Mouse (Mus musculus) G1E (cell line): ENCODE measurements around the gene Bhlhe23. TPM values are rescaled to one million over a fixed set of nuclear protein-coding genes. Genes with fewer than 3 reads are reported as not detected.
A peak's percentile ranks its signal among the peaks of the same experiment; 100 is the strongest.

Experiments
- ATAC-seq: 2 replicates; pipeline ENCODE4 v1.8.0; 2016; ENCODE audit warnings: mild to moderate bottlenecking; ENCODE audit not compliant: insufficient number of reproducible peaks, poor library complexity, low FRiP score, severe bottlenecking; ENCODE audit errors: extremely low read depth
- DNase-seq: peaks from one replicate; pipeline ENCODE4 v3.0.0; 2012; ENCODE audit warnings: low spot score
- H3K27me3 ChIP-seq: 2 replicates; pipeline ENCODE4 v1.6.1; 2012; ENCODE audit warnings: mild to moderate bottlenecking, low read length, inconsistent platforms; ENCODE audit not compliant: insufficient read depth
- H3K36me3 ChIP-seq: replicated peaks from 2 replicates; pipeline ENCODE3; 2012; ENCODE audit warnings: mild to moderate bottlenecking, inconsistent platforms
- H3K4me1 ChIP-seq: 2 replicates; pipeline ENCODE4 v1.6.1; 2012; ENCODE audit warnings: low read depth, low read length, inconsistent platforms, mixed read lengths; ENCODE audit not compliant: insufficient read depth
- H3K4me3 ChIP-seq: 2 replicates; pipeline ENCODE4 v1.5.1; 2012; ENCODE audit warnings: low read depth, mild to moderate bottlenecking, inconsistent platforms, low read length, moderate library complexity, mixed read lengths
- H3K9me3 ChIP-seq: replicated peaks from 2 replicates; pipeline ENCODE4 v1.6.1; 2012; ENCODE audit warnings: inconsistent platforms
- CTCF ChIP-seq: IDR thresholded peaks from 2 replicates; pipeline ENCODE4 v1.5.1; 2012; ENCODE audit warnings: low read depth, low read length, inconsistent platforms, mixed read lengths
- GATA1 ChIP-seq: IDR thresholded peaks from 2 replicates; pipeline ENCODE4 v1.6.1; 2012; ENCODE audit warnings: borderline replicate concordance, low read length, inconsistent platforms, mixed read lengths
- GATA2 ChIP-seq: IDR thresholded peaks from 2 replicates; pipeline ENCODE4 v1.6.1; 2012; ENCODE audit warnings: low read depth, low read length, inconsistent platforms, borderline replicate concordance
- POLR2AphosphoS5 ChIP-seq: IDR thresholded peaks from 2 replicates; pipeline ENCODE4 v1.6.1; 2012; ENCODE audit warnings: low read depth, low read length, inconsistent platforms; ENCODE audit not compliant: insufficient replicate concordance
- TAL1 ChIP-seq: conservative IDR thresholded peaks from 2 replicates; pipeline ENCODE4 v1.6.1; 2012; ENCODE audit warnings: low read depth, low read length, inconsistent platforms, mixed read lengths
- polyA plus RNA-seq: library from polyadenylated mRNA; stranded (reverse); fragments of >175 nt; gene quantifications from 2 replicates; pipeline ENCODE4 v1.2.3, GENCODE M21; 2012
- total RNA-seq, 2 experiments: library from RNA; stranded (forward) in 1 of 2; stranded (reverse) in 1 of 2; fragments of 200-1000 nt in 1 of 2; fragments of >200 nt in 1 of 2; fragmentation: Nextera tagmentation in 1 of 2; gene quantifications; 2 replicates each; pipeline ENCODE4 v1.2.3; 2014 to 2017

The Bhlhe23 gene
- total and polyA plus RNA-seq, 3 experiments, result 0.11 TPM; not detected in 2

DNA sequence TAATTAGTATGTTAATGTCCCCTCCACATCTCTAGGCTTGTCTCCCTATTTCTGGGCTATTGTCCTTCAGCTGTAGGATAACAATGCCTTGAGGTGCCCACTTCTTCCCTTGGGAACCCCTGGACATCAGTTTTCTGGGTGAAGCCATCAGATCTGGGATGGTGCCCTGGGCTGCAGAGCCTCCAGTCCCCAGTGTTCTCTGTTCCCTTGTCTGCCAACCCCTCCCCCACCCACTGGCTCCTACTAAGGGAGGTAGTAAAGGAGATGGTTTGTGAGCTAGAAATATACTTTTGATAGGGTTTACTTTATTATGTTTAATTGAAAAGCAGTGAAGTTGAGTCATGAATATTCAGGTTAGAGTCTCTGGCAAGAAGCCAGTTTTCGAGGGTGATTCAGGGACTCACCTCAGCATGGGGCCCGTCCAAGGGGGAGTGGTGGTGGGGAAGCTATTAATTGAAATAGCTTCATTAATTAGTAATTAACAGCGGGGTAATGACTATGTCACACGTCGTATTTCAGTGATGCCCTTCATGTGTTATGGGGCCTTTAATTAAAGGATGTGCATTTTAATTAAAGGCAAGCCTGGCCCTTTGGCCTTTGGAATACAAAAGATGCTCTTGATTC is 30.0 kb downstream of the Bhlhe23 start:
- H3K9me3 ChIP-seq, result no peaks in the 10 kb centered on the region
- no peak for TF ChIP-seq GATA2
- no peak for TF ChIP-seq CTCF
- TF ChIP-seq POLR2AphosphoS5, result no peak
- no peak for TF ChIP-seq GATA1
- TF ChIP-seq TAL1, result no peak

DNA sequence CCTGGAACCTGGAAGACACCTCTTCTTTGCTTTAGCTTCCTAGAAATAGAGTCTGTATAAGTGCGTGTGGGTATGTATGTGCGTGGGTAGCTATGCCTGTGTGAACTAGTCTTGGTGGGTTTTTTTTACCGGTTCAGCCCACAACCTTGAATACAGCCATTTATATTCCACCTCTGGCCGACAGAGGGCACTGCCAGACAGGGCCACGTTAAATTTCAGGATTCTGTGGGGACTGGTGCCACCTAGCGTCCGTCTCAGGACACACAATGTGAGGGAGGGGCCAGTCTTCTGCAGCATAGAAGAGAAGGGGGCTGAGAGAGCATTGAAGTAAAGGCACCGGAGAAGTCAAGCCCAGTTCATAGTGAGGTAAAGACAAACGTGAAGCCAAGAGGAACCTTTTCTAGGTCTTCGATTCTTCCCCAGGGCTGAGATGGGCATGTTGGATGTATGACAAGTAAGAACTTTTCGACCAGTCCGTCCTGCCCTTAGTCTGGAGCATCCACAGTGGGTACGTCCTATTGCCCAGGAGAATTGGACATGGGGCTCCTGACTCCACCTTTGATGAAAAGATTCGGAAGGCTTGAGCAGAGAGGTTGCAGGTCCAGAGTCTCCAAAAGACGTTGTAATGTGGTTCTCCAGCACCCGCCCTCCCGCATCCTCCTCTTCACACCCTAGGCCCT is 31.3 kb downstream of the Bhlhe23 start:
- Histone ChIP-seq H3K4me3 (no peak overlapping the region), H3K4me1 (peaks cover 2% of the 10 kb centered on the region), H3K9me3 (no peaks in the 10 kb centered on the region), H3K27me3 (peaks cover 23% of the 10 kb centered on the region), H3K36me3 (no peaks in the 10 kb centered on the region)
- ATAC-seq, result peak; percentile 74
- TF ChIP-seq POLR2AphosphoS5, result no peak
- peak; percentile 96 for TF ChIP-seq CTCF
- peak; percentile 68 for DNase-seq

More for the DNA sequence above, 30.0 kb downstream of the Bhlhe23 start:
- ATAC-seq (no peak), DNase-seq (no peak)
- H3K4me3 ChIP-seq, result no peak overlapping the region
- no peaks in the 10 kb centered on the region for H3K36me3 ChIP-seq
- peaks cover 2% of the 10 kb centered on the region for H3K4me1 ChIP-seq
- H3K27me3 ChIP-seq, result peaks cover 10% of the 10 kb centered on the region

DNA sequence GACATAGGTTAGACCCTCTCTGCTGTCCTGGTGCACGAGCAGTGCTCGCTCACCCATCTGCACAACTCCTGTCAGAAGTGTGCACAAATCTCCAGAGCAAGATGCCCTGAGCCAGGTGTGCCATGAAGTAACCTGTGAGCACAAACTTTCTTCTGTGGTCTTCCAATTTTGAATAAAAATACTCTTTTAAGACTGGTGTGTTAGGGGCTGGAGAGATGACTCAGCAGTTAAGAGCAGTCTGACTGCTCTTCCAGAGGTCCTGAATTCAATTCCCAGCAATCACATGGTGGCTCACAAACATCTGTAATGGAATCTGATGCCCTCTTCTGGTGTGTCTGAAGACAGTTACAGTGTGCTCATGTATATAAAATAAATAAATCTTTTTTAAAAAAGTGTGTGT is 33.4 kb downstream of the Bhlhe23 start:
- H3K4me3 ChIP-seq, result no peak overlapping the region
- peaks cover 2% of the 10 kb centered on the region for H3K4me1 ChIP-seq
- ATAC-seq, result no peak
- TF ChIP-seq CTCF, result no peak
- no peak for TF ChIP-seq GATA1
- TF ChIP-seq GATA2, result no peak
- no peak for TF ChIP-seq TAL1
- TF ChIP-seq POLR2AphosphoS5, result no peak
- H3K27me3 ChIP-seq, result peaks cover 36% of the 10 kb centered on the region
- H3K9me3 ChIP-seq, result no peaks in the 10 kb centered on the region
- DNase-seq, result no peak
- no peaks in the 10 kb centered on the region for H3K36me3 ChIP-seq

DNA sequence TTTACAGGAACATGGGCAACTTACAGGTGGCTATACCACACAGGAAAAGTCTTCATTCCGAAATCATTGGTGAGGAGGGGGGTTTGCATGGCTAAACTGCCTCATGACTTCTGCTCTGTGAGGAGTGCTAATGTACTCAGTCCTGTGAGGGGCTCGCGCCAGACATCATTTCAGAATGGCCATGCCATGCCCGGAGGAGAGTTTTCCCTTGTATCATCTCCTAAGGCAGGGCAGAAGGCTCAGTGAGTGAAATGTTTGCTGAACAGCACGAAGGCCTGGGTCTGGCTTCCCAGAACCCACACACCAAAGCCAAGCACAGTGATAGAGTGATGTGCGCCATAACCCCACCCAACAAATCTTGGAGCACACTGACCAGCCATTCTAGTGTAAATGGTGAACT is 33.9 kb downstream of the Bhlhe23 start:
- peaks cover 36% of the 10 kb centered on the region for H3K27me3 ChIP-seq
- ATAC-seq, result no peak
- no peak overlapping the region for H3K4me3 ChIP-seq
- H3K9me3 ChIP-seq, result no peaks in the 10 kb centered on the region
- no peak for DNase-seq
- no peak for TF ChIP-seq CTCF
- no peak for TF ChIP-seq TAL1
- TF ChIP-seq GATA2, result no peak
- TF ChIP-seq POLR2AphosphoS5, result no peak
- no peak for TF ChIP-seq GATA1
- H3K4me1 ChIP-seq, result peaks cover 2% of the 10 kb centered on the region
- no peaks in the 10 kb centered on the region for H3K36me3 ChIP-seq

- no peaks in the 10 kb centered on the region for H3K9me3 ChIP-seq
- TF ChIP-seq GATA2, result no peak
- no peak for TF ChIP-seq TAL1
- H3K4me3 ChIP-seq, result no peak overlapping the region
- no peaks in the 10 kb centered on the region for H3K36me3 ChIP-seq
- DNase-seq (no peak), ATAC-seq (no peak)
- peaks cover 50% of the 10 kb centered on the region for H3K27me3 ChIP-seq
- peaks cover 2% of the 10 kb centered on the region for H3K4me1 ChIP-seq
Measured at GRCm38 (mm10) chr2:180741421-180741820, 35.3 kb downstream of the Bhlhe23 start.

- Histone ChIP-seq H3K36me3 (no peaks in the 10 kb centered on the region), H3K9me3 (no peaks in the 10 kb centered on the region), H3K4me1 (peaks cover 2% of the 10 kb centered on the region), H3K27me3 (peaks cover 58% of the 10 kb centered on the region), H3K4me3 (no peak overlapping the region)
- TF ChIP-seq TAL1, result no peak
- DNase-seq (no peak), ATAC-seq (no peak)
Measured at GRCm38 (mm10) chr2:180740349-180740748, 36.4 kb downstream of the Bhlhe23 start.

- Histone ChIP-seq H3K4me1 (no peaks in the 10 kb centered on the region), H3K4me3 (no peak overlapping the region), H3K27me3 (peaks cover 72% of the 10 kb centered on the region), H3K9me3 (no peaks in the 10 kb centered on the region), H3K36me3 (no peaks in the 10 kb centered on the region)
- no peak for ATAC-seq
- TF ChIP-seq TAL1 (no peak), GATA1 (no peak), GATA2 (no peak), POLR2AphosphoS5 (no peak), CTCF (no peak)
- no peak for DNase-seq
Measured at GRCm38 (mm10) chr2:180737984-180738383, 38.7 kb downstream of the Bhlhe23 start.
